Mouse (Mus musculus) CH12F3 (cell line): ENCODE data around the gene Adh1.

Experiments
- in situ Hi-C: fragments of 300-500 bp; cut with MboI; formaldehyde crosslinking; loops from 2 replicates; pipeline ENCODE4 v1.14.3; 2020; ENCODE audit warnings: low sequenced_read_pairs

Adh1 gene

GRCm38 (mm10) chr3:138239461-138239860 lies 21.3 kb upstream of the Adh1 start:
- in situ Hi-C loops: no loop called here

- in situ Hi-C loops: no loop called here
Measured at GRCm38 (mm10) chr3:138240411-138240810, 20.4 kb upstream of the Adh1 start.

DNA sequence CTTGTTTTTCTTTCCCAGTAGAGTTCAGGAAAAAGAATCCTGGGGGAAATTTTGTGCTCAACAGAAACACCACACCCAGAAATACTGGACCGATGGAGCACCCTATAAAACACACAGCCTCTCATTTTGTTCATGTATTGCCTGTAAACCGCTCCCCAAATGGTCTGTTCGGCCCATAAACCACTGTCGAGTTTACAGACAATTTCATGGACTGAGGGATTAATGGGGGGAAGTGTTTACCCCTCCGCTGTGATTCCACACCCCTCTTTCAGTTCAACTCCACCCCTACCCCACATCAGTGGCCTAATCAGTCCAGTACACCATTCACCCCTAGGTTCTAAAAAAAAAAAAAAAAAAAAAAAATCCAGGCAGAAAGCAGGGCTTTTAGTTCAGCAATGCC lies 19.8 kb upstream of the Adh1 start:
- in situ Hi-C loops: no loop called here

DNA sequence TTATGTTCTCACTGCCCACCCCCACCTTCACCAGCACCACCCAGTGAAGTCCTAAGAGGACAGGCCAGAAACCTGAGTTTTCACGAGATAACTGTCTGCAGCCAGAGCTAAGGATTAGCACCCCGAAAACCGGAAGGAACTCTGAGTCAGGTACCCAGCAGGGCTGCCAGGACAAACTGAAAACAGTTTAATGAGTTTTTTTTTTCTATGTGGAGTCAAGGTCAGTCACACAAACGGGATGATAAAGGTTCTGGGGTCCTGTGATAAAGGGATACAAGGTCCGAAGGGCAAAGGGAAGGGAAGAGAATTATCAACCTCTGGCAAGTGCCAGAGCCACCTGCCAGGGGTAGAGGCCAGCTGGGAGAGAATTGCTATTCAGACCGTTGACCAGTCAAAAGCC lies 19.4 kb upstream of the Adh1 start:
- in situ Hi-C loops: no loop called here

GRCm38 (mm10) chr3:138242021-138242726 lies 18.6 kb upstream of the Adh1 start:
- in situ Hi-C loops: no loop called here

DNA sequence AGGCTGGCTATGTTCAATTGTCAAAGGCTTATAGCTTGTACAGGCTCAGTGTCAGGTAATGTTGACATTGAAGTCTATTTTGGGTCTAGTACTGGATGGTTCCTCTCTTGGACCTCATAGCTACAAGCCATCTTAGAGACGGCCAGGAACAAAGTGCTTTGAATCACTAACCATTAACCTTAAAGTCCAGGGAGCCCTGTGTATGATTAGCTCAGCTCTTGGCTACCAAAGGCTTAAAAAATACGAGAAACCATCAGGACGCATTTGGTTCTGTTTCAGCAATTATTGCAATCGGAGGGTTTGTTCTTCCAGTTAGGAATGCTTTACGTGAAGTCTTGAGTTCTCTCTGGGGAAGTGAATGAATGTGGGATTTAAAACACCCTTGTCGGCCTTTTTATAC lies 17.9 kb upstream of the Adh1 start:
- in situ Hi-C loops: no loop called here

GRCm38 (mm10) chr3:138244338-138244874 lies 16.4 kb upstream of the Adh1 start:
- in situ Hi-C loops: no loop called here

DNA sequence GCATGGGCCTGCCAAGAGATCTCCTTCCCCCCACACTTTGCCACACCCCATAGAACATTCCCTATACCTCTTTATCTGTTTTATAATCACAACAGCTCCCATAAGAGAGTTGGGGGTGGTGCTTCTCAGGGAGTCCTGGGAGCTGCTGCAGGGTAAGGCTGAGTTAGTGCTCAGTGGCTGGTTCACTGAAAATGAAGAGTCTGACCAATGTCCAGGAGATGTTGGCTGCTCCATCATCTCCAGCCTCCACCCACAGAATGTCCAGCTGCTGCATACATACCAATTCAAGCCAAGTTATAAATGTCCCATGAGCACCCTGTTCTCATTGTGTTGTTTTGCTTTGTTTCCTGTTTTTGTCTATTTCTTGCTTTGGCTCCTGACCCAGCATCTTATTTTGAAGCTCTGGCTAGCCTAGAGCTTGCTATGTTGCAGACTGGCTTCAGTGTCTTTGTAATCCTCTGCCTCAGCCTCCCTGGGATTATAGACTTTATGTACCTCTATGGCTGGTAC lies 14.2 kb upstream of the Adh1 start:
- in situ Hi-C loops: no loop called here

- in situ Hi-C loops: no loop called here
Measured at GRCm38 (mm10) chr3:138247241-138247640, 13.6 kb upstream of the Adh1 start.

GRCm38 (mm10) chr3:138248011-138248410 lies 12.8 kb upstream of the Adh1 start:
- in situ Hi-C loops: no loop called here

DNA sequence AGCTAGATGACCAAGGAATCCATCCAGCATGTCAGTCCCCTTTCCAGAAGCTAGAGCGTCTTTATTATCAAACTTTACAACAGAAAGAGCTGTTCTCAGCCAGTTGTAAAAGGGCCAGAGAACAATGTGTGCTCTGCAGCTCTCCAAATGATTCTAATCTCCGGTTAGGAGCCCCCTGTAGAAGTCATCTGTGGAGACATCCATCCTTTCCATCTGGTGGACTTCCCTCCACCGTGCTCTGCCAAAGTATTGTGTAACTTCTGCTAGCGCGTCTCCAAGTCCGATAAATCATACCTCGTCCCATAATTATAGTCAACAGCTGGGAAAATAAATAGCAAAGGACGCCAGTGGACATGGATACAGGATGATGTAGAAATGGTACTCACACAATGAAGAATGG lies 12.0 kb upstream of the Adh1 start:
- in situ Hi-C loops: no loop called here

DNA sequence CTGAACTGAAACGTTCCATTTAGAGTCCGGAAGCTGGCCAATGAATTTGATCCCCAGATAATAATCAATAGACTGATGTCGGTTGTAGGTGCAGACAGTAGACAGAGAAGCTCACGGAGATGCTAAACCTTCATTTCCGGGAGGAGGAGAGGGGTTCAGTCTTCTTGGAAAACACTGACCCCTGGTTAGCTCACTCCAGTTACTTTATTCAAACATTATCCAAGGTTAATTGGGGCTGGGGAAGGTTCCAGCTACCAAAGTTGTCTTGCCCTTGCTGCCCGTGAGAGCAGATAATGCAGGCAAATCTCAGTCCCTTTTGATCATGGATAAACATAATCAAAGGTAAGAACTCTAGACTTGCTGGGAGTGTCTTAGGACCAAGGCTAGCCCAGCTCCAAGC lies 9.6 kb upstream of the Adh1 start:
- in situ Hi-C loops: no loop called here

GRCm38 (mm10) chr3:138254205-138254604 lies 6.6 kb upstream of the Adh1 start:
- in situ Hi-C loops: no loop called here

DNA sequence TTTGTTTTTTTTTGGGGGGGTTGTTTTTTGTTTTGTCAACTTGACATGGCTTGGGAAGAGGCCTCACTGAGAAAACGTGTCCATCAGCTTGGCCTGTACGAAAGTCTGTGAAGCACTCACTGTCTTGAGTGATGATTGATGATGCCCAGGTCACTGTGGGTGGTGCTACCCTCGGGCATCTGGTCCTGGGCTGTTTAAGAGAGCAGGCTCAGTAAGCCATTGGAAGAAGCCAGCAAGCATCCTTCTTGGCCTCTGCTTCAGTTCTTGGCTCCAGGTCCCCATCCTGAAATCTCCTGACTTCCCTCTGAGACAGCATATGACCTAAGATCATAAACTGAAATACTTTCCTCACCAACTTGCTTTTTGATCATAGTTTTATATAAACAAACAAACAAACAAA lies 5.4 kb upstream of the Adh1 start:
- in situ Hi-C loops: no loop called here

DNA sequence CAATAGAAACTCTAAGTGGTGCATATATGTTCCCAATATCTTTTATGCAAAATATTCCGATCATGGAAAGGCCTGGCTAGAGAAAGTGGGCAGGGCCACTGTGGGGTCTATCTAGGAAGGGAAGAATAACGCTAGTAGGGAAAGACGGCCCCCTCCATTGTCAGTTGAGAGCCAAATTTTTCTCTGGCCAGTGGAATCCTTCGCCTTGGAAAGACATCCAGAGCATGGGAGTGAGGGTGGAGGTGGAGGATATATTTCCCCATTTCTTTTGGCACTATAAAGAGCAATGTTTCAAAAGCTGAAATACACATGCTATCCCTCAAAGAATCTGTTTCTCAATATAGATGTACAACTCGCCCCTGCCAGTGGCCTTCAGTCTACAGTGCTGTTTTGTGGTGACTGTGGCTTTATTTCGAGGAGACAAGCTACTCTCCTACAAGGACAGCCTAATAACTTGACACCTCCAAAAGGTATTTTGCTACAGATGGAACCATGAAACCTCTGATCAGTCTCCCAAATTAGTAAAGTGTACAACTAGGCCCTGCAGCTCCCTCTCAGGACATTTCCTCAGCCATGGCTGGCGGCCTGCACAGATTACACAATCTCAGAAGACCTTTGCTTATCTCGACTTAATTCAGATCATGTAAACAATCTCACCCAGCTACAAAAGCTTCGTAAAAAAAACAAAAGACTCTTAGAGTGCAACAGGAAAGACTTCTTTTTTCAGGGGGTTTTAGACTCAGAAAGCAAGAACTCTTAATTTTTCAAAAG lies 4.8 kb upstream of the Adh1 start:
- in situ Hi-C loops: no loop called here

- in situ Hi-C loops: no loop called here
Measured at GRCm38 (mm10) chr3:138262568-138262967, 1.8 kb downstream of the Adh1 start.

- in situ Hi-C loops: no loop called here
Measured at GRCm38 (mm10) chr3:138263154-138263930, 2.6 kb downstream of the Adh1 start.

GRCm38 (mm10) chr3:138264648-138265047 lies 3.9 kb downstream of the Adh1 start:
- in situ Hi-C loops: no loop called here

DNA sequence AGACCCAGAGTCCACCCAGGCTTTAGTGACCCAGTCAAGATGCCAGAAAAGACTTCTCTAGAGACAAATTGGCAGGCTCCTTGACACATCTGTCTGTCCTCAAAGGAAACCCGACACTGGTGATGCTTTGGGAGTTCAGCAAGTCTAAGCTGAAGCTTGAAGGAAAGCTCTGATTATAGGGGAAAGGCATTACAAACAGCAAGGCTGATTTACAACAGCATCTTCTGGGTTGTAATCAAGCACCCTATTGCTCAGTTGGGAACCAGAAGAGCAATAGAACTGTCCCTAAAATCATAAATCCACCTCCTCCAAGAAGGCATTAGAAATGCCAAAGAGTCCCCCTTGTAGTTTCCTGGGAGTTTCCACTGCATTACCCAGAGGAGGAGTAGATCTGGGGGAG lies 9.7 kb downstream of the Adh1 start:
- in situ Hi-C loops: no loop called here

GRCm38 (mm10) chr3:138271297-138271696 lies 10.5 kb downstream of the Adh1 start:
- in situ Hi-C loops: no loop called here

GRCm38 (mm10) chr3:138273080-138273479 lies 12.3 kb downstream of the Adh1 start:
- in situ Hi-C loops: no loop called here
